Mouse (Mus musculus) heart, embryonic 10.5 days (tissue): ENCODE results near the gene Traip. TPM values are rescaled to one million over a fixed set of nuclear protein-coding genes. Genes with fewer than 3 reads are reported as not detected.

Experiments used
- DNase-seq: peaks from one replicate; pipeline ENCODE4 v3.0.0-alpha.2; 2017; ENCODE audit warnings: low spot score
- H3K27ac ChIP-seq: fragments of 300-500 bp; sonication (generic); 2 replicates; pipeline ENCODE4 v1.5.1; 2016; ENCODE audit warnings: mild to moderate bottlenecking
- H3K27me3 ChIP-seq: fragments of 300-500 bp; sonication (generic); 2 replicates; pipeline ENCODE4 v1.6.1; 2016; ENCODE audit warnings: mild to moderate bottlenecking; ENCODE audit not compliant: poor library complexity, insufficient read depth, severe bottlenecking
- H3K36me3 ChIP-seq: fragments of 300-500 bp; sonication (generic); 2 replicates; pipeline ENCODE4 v1.6.1; 2016; ENCODE audit warnings: mild to moderate bottlenecking, moderate library complexity
- H3K4me1 ChIP-seq: fragments of 300-500 bp; sonication (generic); 2 replicates; pipeline ENCODE4 v1.6.1; 2016; ENCODE audit warnings: mild to moderate bottlenecking
- H3K4me3 ChIP-seq: fragments of 300-500 bp; sonication (generic); 2 replicates; pipeline ENCODE4 v1.5.1; 2016; ENCODE audit warnings: mild to moderate bottlenecking, moderate library complexity
- H3K9me3 ChIP-seq: fragments of 300-500 bp; sonication (generic); 2 replicates; pipeline ENCODE4 v1.6.1; 2016; ENCODE audit warnings: mild to moderate bottlenecking, moderate library complexity
- WGBS: fragments of 180-500 bp; shearing (Covaris S2); methylation state at CpG from one replicate; pipeline ENCODE4 v1.1.7; 2016; 5-methylcytosine and 5-hydroxymethylcytosine counted together
- polyA plus RNA-seq: library from polyadenylated mRNA; unstranded; fragments of >200 nt; fragmentation: Nextera tagmentation; extraction: Ambion mirVana; gene quantifications from 2 replicates; pipeline ENCODE4 v1.2.1, GENCODE M21; 2016

The Traip gene
- polyA plus RNA-seq, 1 experiment from 2014 or later: 30.8 TPM

GRCm38 (mm10) chr9:107983421-107983890 lies 33.5 kb downstream of the Traip start:
- Histone ChIP-seq H3K27me3 (no peaks in the 10 kb centered on the region), H3K9me3 (no peaks in the 10 kb centered on the region), H3K4me3 (peak overlapping the region; percentile 86), H3K4me1 (peaks cover 60% of the 10 kb centered on the region), H3K36me3 (peaks cover 24% of the 10 kb centered on the region), H3K27ac (peak overlapping the region; percentile 92)
- DNase-seq: peak; percentile 92
- WGBS: 4% methylated on average over 4 of the region's 4 CpGs

GRCm38 (mm10) chr9:107984052-107984753 lies 34.3 kb downstream of the Traip start:
- peak overlapping the region; percentile 86 for H3K4me3 ChIP-seq
- WGBS: 48% methylated on average over 19 of the region's 19 CpGs
- no peaks in the 10 kb centered on the region for H3K9me3 ChIP-seq
- peaks cover 17% of the 10 kb centered on the region for H3K36me3 ChIP-seq
- H3K4me1 ChIP-seq: peaks cover 60% of the 10 kb centered on the region
- no peaks in the 10 kb centered on the region for H3K27me3 ChIP-seq
- no peak for DNase-seq
- H3K27ac ChIP-seq: peak overlapping the region; percentile 92

- DNase-seq: no peak
- peaks cover 58% of the 10 kb centered on the region for H3K4me1 ChIP-seq
- 45% methylated on average over 9 of the region's 9 CpGs for WGBS
- peaks cover 12% of the 10 kb centered on the region; the same call in 1 of the 2 replicates for H3K36me3 ChIP-seq
- no peaks in the 10 kb centered on the region for H3K9me3 ChIP-seq
- peak overlapping the region; percentile 92 for H3K27ac ChIP-seq
- H3K4me3 ChIP-seq: peak overlapping the region; percentile 86
- H3K27me3 ChIP-seq: no peaks in the 10 kb centered on the region
These were observed 34.8 kb downstream of the Traip start for GRCm38 (mm10) chr9:107984754-107985055.

GRCm38 (mm10) chr9:107985131-107986119 lies 35.5 kb downstream of the Traip start, which contains the start of gene Inka1:
Inka1 (minus strand) TSS chr9:107985879.
- H3K4me3 ChIP-seq: peak within 1 kb of the TSS; percentile 86
- H3K27me3 ChIP-seq: no peaks in the 10 kb centered on the region
- H3K36me3 ChIP-seq: peaks cover 5% of the 10 kb centered on the region; the same call in 1 of the 2 replicates
- H3K27ac ChIP-seq: peak within 1 kb of the TSS; percentile 92
- DNase-seq: peak; percentile 96
- WGBS: under 1% methylated on average over 58 of the region's 58 CpGs
- peaks cover 54% of the 10 kb centered on the region for H3K4me1 ChIP-seq
- no peaks in the 10 kb centered on the region for H3K9me3 ChIP-seq

- no peaks in the 10 kb centered on the region for H3K9me3 ChIP-seq
- 1% methylated on average over 18 of the region's 18 CpGs for WGBS
- peak overlapping the region; percentile 92 for H3K27ac ChIP-seq
- peaks cover 44% of the 10 kb centered on the region for H3K4me1 ChIP-seq
- no peaks in the 10 kb centered on the region for H3K27me3 ChIP-seq
- DNase-seq: peak; percentile 90
- peaks cover 5% of the 10 kb centered on the region; the same call in 1 of the 2 replicates for H3K36me3 ChIP-seq
- H3K4me3 ChIP-seq: peak overlapping the region; percentile 86
These were observed 36.4 kb downstream of the Traip start for GRCm38 (mm10) chr9:107986376-107986775.

GRCm38 (mm10) chr9:107987950-107988349 lies 38.0 kb downstream of the Traip start:
- Histone ChIP-seq H3K27ac (no peak overlapping the region), H3K4me3 (no peak overlapping the region), H3K36me3 (peaks cover 5% of the 10 kb centered on the region; the same call in 1 of the 2 replicates), H3K27me3 (no peaks in the 10 kb centered on the region), H3K9me3 (no peaks in the 10 kb centered on the region), H3K4me1 (peaks cover 32% of the 10 kb centered on the region)
- WGBS: 64% methylated on average over 3 of the region's 3 CpGs
- no peak for DNase-seq

GRCm38 (mm10) chr9:107992197-107992596 lies 42.3 kb downstream of the Traip start, which contains the start of gene Cdhr4:
Cdhr4 (plus strand) TSS chr9:107992497.
- WGBS: 50% methylated on average over 2 of the region's 2 CpGs
- Histone ChIP-seq H3K27me3 (no peaks in the 10 kb centered on the region), H3K4me3 (no peak within 1 kb of the TSS), H3K4me1 (peaks cover 15% of the 10 kb centered on the region), H3K9me3 (no peaks in the 10 kb centered on the region), H3K27ac (no peak within 1 kb of the TSS), H3K36me3 (no peaks in the 10 kb centered on the region)
- no peak for DNase-seq

GRCm38 (mm10) chr9:107993013-107993412 lies 43.1 kb downstream of the Traip start:
- no peaks in the 10 kb centered on the region for H3K36me3 ChIP-seq
- no peak for DNase-seq
- 88% methylated on average over 11 of the region's 11 CpGs for WGBS
- H3K4me3 ChIP-seq: no peak overlapping the region
- H3K4me1 ChIP-seq: peaks cover 15% of the 10 kb centered on the region
- no peaks in the 10 kb centered on the region for H3K9me3 ChIP-seq
- H3K27me3 ChIP-seq: no peaks in the 10 kb centered on the region
- H3K27ac ChIP-seq: no peak overlapping the region

- Histone ChIP-seq H3K27me3 (no peaks in the 10 kb centered on the region), H3K9me3 (no peaks in the 10 kb centered on the region), H3K4me1 (peaks cover 15% of the 10 kb centered on the region), H3K36me3 (no peaks in the 10 kb centered on the region), H3K4me3 (no peak overlapping the region), H3K27ac (no peak overlapping the region)
- peak; percentile 47 for DNase-seq
- 38% methylated on average over 2 of the region's 2 CpGs for WGBS
These were observed 44.5 kb downstream of the Traip start for GRCm38 (mm10) chr9:107994464-107994863.

GRCm38 (mm10) chr9:107995513-107995912 lies 45.6 kb downstream of the Traip start:
- WGBS: 89% methylated on average over 21 of the region's 21 CpGs
- Histone ChIP-seq H3K36me3 (no peaks in the 10 kb centered on the region), H3K4me1 (peaks cover 15% of the 10 kb centered on the region), H3K27ac (0 out of 2 replicates have a peak overlapping the region, but pooled peaks have one; percentile 12), H3K4me3 (no peak overlapping the region), H3K27me3 (no peaks in the 10 kb centered on the region), H3K9me3 (no peaks in the 10 kb centered on the region)
- peak; percentile 73 for DNase-seq

GRCm38 (mm10) chr9:107996049-107996448 lies 46.1 kb downstream of the Traip start, which contains the start of gene Gm20662:
Gm20662 (plus strand) TSS chr9:107996349.
- Histone ChIP-seq H3K9me3 (no peaks in the 10 kb centered on the region), H3K4me3 (no peak within 1 kb of the TSS), H3K27me3 (no peaks in the 10 kb centered on the region), H3K4me1 (peaks cover 15% of the 10 kb centered on the region), H3K27ac (0 out of 2 replicates have a peak within 1 kb of the TSS, but pooled peaks have one; percentile 12), H3K36me3 (no peaks in the 10 kb centered on the region)
- no peak for DNase-seq
- WGBS: 86% methylated on average over 5 of the region's 5 CpGs

- H3K4me3 ChIP-seq: peak within 1 kb of the TSS; percentile 99
- no peaks in the 10 kb centered on the region for H3K9me3 ChIP-seq
- DNase-seq: peak; percentile 100
- WGBS: under 1% methylated on average over 51 of the region's 51 CpGs
- 0 out of 2 replicates have a peak, but pooled peaks cover 7% of the 10 kb centered on the region for H3K36me3 ChIP-seq
- H3K27me3 ChIP-seq: no peaks in the 10 kb centered on the region
- peaks cover 26% of the 10 kb centered on the region for H3K4me1 ChIP-seq
- H3K27ac ChIP-seq: peak within 1 kb of the TSS; percentile 98
These were observed 52.2 kb downstream of the Traip start, which contains the start of gene Ip6k1 for GRCm38 (mm10) chr9:108001922-108002770. Ip6k1 (plus strand) TSS chr9:108002501.
